Mouse (Mus musculus) c-Kit-positive CD71-positive TER-119-positive erythroid progenitor cells, embryonic 14.5 days (primary cell): ENCODE results near the gene Jade3.
"Not testable (repeated sequence)": the region's sequence is repeated elsewhere in the genome, so short reads cannot be mapped to it uniquely, and the experiment has no call there.

Source experiments
- DNase-seq: peaks from one replicate; pipeline ENCODE4 v3.0.0-alpha.2; 2013; ENCODE audit warnings: low spot score

Jade3 gene

DNA sequence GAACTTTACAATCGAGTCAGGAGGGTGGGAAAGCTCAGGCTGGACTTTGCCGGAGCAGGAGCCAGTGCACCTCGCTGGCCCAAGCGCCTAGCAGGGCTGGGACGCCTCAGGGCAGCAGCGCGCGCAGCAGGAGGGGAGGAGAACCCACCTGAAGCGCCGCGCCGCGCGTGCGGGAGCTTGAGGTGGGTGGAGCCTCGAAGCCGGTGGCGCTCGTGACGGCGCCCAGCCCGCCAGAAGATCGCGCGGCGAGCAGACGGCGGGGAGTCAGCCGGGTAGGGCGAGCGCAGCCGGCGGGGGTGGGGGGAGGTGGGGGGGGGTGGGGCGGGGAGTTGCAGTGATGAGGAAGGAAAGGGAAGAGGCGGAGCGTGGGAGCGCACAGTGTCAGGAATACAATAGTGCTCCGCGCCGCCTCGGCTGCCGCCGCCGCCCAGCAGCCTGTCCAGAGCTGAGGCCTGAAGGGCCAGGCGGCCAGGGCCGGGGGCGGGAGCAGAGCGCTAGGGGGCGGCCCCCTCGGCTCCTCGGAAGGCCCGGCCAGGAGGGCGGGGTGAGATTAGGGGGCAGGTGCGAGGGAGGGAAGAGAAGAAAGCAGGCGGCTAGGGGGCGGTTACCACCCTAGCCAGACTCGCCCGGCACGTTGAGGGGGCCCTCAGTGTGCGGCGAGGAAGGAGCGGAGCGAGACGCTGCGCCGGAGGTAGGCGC lies at the start of gene Jade3:
Gene Jade3, plus strand, starts transcription at position 549 of the 699 bp plus-strand sequence.
- DNase-seq = peak; percentile 72

DNA sequence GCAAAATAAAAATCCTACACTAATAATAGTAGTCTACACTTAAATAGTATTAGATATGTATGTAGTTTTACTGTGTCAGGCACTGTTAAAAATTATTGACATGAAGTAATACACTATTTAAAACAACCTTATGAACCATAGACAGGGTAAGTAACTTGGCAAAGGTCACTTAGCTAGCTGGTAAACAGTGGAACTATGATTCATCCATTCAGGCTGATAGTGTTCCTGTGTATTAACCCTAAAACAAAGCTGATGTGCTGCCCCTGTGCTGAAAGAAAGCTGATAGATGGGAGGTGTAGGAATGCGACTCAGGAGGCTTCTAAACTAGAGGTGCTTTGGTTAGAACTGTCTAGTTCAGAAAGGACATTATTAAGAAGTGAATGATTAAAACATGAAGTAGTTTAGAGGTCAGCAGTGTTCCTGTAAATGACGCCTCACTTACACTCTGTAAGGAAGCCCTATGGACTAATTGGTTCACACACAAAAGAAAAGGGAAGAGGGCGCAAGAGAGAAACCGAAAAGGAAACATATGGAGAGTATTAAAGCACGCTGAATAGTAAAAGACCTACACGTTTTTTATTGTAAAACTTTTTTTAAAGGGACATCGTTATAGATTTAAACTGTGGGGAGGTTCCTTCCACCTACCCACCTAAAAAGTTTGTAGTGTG lies 46.0 kb upstream of the Jade3 start:
- no peak for DNase-seq

DNA sequence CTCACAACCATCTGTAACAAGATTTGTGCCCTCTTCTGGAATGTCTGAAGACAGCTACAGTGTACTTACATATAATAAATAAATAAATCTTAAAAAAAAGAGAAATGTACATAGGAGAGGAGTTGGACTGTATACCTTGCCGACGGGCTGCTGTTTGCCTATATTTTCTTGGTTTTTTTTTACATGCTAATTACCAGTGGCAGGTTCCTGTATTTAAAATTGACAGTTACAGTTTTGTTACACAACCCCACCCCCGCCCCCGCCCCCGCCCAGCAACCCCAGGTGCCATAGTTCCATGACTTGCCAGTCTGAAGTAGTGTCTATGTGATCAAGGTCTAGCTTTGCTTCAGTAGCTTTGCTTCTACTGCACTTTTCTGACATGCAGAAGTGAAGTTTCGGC lies 43.2 kb upstream of the Jade3 start:
- no peak for DNase-seq

DNA sequence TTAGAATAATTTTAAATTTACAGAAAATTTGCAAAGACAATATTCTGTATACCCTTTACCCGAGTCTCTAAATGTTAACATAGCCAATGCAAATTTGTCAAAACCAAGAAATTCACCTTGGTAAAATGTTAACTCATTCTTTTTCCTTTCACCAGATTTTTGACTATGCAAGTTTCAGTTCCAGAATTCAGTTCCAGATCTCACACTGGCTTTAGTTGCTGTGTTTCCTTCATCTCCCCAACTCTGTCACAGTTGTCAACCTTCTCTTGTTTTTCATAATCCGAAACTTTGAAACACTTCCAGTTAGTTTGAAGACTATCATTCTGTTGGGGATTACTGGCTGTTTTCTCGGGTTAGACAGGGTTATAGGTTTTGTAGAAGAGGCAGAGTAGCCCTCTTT lies 38.5 kb upstream of the Jade3 start:
- no peak for DNase-seq

DNA sequence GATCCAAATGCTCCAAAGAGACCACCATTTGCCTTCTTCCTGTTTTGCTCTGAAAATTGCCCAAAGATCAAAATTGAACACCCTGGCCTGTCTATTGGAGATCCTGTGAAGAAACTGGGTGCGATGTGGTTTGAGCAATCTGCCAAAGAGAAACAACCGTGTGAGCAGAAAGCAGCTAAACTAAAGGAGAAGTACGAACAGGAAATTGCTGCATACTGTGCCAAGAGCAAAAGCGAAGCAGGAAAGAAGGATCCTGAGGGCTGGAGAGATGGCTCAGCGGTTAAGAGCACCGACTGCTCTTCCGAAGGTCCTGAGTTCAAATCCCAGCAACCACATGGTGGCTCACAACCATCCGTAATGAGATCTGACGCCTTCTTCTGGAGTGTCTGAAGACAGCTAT lies 33.5 kb upstream of the Jade3 start:
- not testable (repeated sequence) for DNase-seq

DNA sequence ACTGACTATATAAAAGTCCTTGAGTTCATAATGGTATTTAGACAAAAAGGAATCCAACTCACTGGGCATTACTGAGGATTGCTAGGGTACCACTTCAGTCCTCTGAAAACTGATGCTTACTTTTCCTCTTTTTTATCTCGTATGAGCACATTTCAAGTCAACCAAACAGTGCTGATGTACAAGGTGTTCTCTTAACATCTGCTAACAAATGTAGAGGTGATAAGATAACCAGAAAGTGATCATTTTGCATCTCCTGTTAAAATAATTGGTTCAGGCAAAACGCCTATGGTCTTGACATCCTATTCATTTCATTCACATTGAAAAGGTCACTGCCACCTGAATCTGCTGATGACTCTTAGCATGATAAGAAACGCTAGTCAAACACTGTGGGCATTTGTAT lies 32.5 kb upstream of the Jade3 start:
- DNase-seq = no peak

DNA sequence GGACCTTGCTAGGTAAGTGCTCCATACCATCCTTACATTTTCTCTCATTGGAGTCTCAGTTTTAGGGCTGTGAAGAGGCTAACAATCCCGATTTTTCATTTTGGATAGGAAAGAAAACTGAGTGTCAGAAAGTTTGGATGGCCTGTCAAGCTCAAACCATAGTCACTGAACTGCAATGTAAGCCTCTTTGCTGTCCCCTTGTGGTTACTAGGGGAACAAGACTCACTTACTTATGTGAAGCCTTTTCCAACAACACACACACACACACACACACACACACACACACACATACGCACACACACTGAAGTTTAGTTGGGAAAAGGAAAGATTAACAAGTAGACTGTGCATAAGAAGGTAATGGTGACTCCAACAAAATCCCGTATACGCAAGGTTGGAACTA lies 21.4 kb upstream of the Jade3 start:
- peak; percentile 21 for DNase-seq

DNA sequence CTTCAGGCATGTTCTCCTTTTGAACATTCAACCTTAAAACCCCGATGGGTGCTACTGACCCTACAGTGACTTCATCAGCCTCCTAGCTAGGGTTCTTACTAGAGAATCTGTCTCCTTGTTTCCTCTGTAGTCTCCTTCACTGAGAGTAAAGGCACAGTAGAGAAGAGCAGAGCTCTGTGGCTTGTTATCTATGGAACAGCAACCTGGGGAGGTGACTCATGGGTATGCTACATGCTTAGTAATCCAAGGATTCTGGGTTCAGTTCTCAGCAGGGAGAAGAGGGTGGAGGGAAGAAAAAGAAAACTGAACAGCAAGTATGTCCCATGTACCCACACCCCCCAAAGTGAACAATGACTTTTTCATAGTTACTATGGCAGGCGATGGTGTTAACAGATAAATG lies 18.6 kb upstream of the Jade3 start:
- no peak for DNase-seq

DNA sequence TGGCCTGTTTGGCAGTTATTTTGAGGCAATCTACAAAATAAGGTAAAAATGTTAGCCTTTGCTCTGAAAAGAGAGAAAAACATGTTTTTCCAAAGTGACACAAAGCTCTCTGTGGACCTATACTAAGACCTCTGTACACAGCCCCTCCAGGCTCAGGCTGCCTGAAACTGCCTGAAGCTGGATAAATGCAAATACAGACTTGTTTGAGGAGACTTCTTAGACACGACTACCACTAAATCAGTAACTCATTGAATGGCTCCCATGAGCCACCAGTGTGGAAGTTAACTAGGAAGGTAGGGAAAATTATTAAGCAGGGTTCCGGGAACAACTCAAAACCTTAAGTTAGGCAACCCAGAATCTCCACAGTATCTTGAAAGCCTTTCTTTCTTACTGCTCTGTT lies 17.8 kb upstream of the Jade3 start:
- DNase-seq = no peak

DNA sequence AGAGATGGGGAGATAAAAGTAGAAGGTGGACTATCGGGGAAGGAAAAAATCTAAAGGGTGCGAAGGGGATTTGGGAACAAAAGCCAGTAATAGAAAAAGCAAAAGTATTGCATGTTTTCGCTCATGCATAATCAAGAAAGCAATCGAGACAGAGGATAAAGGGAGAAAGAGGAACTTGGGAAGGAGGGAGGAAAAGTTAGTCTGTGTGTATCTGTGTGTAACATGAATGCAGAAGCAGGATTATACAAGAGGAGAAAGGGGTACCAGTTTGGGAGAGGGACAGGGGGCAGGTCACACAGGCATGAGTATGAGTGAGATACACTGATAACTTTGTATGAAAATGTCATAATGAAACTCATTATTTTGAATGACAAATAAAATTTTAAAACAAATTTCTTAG lies 14.1 kb upstream of the Jade3 start:
- no peak for DNase-seq

DNA sequence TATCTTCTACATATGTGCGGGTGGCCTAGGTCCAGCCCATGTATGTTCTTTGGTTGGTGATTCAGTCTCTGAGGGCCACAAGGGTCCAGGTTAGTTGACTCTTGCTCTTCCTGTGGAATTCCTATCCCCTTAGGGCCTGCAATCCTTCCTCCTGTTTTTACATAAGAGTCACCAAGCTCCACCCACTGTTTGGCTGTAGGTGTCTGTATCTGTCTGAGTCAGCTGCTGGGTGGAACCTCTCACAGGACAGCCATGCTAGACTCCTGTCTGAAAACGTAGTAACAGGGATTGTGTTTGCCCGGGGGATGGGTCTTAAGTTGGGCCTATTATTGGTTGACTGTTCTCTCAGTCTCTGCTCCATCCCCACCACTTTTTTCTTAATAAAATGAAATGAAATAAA lies 13.3 kb upstream of the Jade3 start:
- DNase-seq = peak; percentile 29

DNA sequence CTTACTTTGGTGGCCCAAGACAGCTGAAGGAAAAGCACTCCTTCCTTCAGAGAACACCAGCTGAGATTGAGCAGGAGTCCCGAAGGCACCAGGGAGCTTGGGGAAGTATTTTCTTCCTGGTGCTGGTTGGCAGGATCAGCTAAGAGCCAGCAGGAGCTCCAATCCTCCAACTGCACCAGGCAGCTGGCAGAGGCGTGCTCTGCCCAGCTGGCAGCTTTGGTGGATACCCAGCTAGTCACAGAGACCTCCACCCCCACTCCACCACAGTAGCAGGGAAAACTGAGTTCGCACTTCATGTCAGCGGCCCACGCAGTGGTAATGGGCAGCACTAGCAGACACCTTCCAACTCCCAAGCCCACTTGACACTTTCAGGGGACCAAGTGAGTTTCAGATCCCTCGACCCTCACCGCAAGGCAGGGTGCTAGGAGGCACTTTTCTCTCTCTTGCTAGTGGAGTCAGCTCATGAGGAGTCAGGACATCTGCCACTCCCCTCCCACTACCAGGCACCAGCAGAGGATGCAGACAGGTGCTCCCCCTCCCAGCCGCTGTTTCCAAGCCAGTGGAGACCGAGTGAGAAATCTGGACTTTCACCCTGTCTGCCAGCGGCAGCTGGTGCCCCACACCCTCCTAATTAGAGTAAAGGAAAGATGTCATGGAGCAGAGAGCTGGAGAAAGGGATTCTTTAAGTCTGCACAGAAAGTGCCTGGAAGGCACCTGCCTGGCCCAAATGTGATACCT lies 10.4 kb upstream of the Jade3 start:
- no peak for DNase-seq

DNA sequence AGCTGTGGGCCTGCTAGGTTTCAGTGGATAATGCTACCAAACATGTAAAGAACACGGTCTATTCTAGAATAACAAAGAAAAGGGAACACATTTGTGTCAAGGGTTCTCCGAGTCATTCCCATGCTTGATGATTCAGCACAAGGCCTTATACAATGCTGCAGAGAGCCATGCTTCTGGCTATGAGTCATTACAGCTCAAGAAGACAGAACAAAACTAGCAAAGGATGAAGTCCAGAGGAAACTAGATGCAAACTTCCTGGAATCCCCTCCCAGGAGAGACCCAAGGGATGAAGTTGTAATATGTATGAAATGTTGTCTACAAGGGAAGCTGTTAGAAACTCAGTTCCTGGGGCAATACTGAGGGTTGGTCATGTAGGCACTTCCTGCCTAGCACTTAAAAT lies 7.0 kb upstream of the Jade3 start:
- DNase-seq = no peak

DNA sequence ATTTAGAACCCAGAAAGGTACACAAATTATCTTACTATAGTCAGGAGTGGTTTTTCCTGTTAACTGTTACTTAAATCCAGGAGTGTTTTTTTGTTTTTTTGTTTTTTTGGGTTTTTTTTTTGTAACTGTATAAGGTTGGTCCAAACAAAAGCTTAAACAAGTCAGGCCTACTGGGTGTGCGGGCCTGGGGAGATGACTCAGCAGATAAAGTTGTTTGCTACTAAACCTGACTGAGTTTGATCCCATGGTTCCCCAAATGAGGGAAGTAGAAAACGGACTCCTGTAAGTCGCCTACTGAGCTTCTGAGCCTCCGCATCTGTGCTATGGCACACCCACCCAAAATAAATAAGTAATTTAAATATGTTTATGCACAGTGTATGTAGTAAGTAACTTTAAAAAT lies 6.0 kb upstream of the Jade3 start:
- no peak for DNase-seq

DNA sequence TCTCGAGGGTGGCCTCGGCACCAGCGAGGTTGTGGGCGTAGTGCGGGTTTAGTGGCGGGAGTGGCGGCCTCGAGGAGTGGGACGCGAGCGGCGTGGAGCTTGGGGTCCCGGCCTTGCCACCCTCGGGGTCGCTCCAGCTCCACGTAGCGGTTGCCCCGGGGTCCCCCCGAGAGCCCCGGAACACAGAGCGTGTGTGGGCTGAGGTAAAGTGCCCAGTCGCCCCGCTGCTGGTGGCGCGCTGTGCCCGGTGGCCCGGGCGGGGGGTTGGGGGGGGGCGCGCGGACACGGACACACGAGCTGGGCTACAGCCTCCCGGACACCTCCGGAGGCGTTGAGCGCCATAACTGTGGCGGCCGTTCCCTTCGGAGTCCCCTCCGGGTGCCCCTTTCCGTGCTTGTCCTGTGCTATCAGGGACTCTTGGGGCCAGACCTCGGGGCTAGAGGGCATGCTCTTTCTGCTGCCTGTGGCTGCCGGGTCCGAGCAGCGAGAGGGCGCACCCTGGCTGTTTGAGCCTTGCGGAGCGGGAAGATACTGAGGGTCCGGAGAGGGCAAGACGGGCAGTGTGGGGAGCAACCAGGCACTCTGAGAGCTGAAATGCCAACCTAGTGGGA lies 456 bp downstream of the Jade3 start:
- DNase-seq = peak; percentile 31

DNA sequence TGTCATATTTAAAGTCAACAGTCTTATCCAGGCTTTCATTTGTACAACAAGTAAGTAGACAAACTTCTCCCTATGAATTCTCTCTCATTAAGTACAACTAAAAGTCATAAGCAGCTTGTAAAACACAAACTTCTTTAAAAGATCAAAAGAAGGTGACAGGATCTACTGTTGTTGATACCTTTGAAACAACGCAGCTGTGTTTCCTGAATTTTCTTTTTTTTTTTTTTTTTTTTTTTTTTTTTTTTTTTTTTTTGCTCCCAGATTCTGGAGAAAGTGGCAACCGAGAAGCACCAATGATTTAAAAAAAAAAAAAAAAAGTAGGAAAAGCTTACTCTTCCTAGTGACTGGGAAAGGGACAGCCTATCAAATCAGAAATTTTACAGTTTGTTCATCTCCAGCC lies 57.7 kb downstream of the Jade3 start:
- no peak for DNase-seq

DNA sequence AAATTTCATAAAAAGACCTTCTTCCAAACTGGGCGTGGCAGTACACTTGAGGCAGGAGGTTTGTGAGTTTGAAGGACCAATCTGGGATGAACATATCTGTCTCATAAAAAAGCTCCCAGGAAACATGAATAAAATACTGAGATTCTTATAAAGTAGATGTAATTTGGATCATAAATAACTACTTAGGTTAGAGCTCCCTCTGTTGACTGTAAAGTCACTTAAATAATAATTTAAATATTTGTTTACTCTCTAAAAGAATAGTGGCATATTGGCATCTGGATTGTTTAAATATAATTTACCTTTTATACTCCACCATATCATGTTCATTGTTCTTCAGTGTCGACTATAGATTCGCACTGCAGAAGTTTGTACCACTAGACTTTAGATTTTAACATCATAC lies 72.2 kb downstream of the Jade3 start:
- no peak for DNase-seq

DNA sequence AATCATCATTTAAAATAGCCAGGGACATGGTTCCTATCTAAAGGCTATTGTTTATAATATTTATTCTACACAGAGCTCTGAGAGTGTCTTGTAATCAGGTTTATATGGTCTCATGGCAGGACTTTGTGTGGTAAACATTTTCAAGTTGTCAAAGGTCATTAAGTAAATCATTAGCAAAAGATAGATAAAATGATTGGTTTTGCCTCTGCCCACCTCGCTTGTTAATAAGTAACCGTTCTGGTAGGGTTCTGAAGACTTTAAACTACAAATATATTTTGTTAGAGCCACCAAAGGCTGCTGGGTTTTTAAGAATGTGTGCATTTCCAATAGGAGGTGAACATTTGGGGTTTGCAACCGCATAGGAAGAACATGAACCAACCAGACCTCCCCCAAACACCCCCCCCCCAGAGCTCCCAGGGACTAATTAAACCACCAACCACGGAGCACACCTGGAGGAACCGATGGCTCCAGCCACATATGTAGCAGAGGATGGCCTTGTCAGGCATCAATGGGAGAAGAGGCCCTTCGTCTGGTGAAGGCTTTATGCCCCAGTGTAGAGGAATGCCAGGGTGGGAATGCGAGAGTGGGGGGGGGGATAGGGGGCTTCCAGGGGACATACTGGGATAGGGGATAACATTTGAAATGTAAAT lies 94.9 kb downstream of the Jade3 start:
- no peak for DNase-seq

DNA sequence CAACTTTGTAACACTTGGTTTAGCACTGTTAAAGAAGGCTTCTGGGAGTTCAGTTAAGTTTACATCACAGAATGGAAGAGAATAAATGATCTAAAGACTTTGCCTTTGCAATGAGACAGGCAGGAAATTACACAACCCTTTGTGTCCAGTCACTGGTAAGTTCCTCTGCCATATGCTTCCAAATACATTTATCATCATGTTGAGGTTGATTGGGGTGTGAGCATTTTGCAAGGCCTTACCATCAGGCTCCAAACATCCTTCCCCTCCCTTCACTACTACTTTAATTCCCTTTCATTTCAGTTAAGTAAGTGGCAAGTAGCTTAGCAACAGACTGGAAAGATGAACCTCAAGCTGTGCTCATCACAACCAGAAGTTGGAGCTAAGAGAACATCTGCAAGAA lies 96.1 kb downstream of the Jade3 start:
- DNase-seq = no peak

DNA sequence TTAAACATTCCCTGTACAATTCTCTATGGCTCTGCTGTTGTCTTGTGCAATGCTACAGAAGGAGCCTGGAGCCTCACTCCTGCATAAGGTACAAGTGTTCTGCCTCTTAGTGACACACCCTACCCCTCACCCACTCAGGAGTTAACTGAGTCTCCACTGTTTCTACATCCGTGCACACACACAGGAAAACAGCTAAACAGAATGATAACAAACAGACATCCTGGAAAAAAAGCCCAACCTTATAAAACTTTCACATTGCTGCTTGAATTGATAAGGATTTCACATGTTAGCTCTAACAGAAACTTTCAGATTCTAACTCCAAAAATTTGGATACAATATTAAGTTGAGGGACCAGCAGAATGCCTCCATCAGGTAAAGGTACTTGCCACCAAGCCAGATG lies 107.1 kb downstream of the Jade3 start:
- DNase-seq = no peak

DNA sequence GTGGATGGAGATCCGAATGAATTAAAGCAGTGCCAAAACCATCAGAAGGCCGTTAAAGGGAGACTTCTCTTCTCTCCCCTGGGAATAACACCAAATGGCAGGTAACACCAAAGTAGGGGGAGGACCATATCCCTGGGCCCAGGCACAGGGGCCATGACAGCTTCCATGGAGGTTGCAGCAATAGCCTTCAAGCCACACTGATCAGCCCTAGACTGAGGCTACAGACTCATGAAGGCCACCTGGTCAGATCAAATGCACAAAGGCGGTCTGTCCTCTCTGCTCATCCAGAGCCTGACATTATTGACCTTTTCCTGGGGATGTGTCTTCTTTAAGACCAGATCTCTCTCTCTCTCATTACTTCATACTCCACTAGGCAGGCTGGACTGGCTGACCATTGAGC lies 118.4 kb downstream of the Jade3 start:
- DNase-seq = no peak

DNA sequence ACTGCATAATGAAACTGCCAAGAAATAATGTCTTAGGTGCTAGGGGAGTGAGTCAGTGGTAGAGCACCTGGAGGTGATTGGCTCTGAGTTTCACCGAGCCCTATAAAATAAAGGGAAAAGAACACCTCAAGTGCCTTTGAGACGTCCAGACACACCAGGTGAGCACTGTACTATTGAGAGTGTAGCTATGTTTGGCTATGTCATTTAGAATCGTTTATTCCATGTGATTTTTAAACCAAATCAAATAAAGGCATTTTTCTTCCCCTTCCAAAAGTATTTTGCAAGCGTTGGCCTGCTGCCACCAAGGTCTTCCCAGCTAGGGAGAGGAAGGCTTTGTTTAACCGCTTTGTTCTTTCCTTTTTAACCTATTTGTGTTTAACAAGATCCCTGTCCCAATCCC lies 122.1 kb downstream of the Jade3 start:
- DNase-seq = no peak
